Mouse (Mus musculus) limb, embryonic 14.5 days (tissue): Measurements from ENCODE around the gene Secisbp2. TPM values are rescaled to one million over a fixed set of nuclear protein-coding genes. Genes with fewer than 3 reads are reported as not detected.

ENCODE experiments used
- ATAC-seq: fragments of 200-750 bp; cut with Nextera tagmentation; 2 replicates; pipeline ENCODE4 v1.8.0; 2017; ENCODE audit warnings: low read depth, moderate number of reproducible peaks, moderate TSS enrichment; ENCODE audit not compliant: low FRiP score
- DNase-seq: peaks from one replicate; pipeline ENCODE4 v3.0.0-alpha.2; 2015; ENCODE audit warnings: low spot score
- H3K27ac ChIP-seq: fragments of 300-500 bp; sonication (generic); replicated peaks from 2 replicates; pipeline ENCODE4 v1.5.1; 2014; ENCODE audit warnings: low read depth, mild to moderate bottlenecking, low read length, moderate library complexity, mixed read lengths
- H3K27me3 ChIP-seq: fragments of 300-500 bp; sonication (generic); 2 replicates; pipeline ENCODE4 v1.6.1; 2014; ENCODE audit warnings: low read length, mixed read lengths; ENCODE audit not compliant: control insufficient read depth, insufficient read depth
- H3K36me3 ChIP-seq: fragments of 300-500 bp; sonication (generic); 2 replicates; pipeline ENCODE4 v1.6.1; 2014; ENCODE audit warnings: mild to moderate bottlenecking, low read length, moderate library complexity, mixed read lengths; ENCODE audit not compliant: control insufficient read depth, insufficient read depth
- H3K4me1 ChIP-seq: fragments of 300-500 bp; sonication (generic); 2 replicates; pipeline ENCODE4 v1.6.1; 2014; ENCODE audit warnings: antibody characterized with exemption, low read length, mixed read lengths; ENCODE audit not compliant: control insufficient read depth, insufficient read depth
- H3K4me2 ChIP-seq: fragments of 300-500 bp; sonication (generic); replicated peaks from 2 replicates; pipeline ENCODE4 v1.6.1; 2014; ENCODE audit warnings: low read depth, mild to moderate bottlenecking, low read length, moderate library complexity; ENCODE audit not compliant: severe bottlenecking
- H3K4me3 ChIP-seq: fragments of 300-500 bp; sonication (generic); replicated peaks from 2 replicates; pipeline ENCODE4 v1.5.1; 2014; ENCODE audit warnings: low read length
- H3K9ac ChIP-seq: fragments of 300-500 bp; sonication (generic); 2 replicates; pipeline ENCODE4 v1.6.1; 2014; ENCODE audit warnings: mild to moderate bottlenecking, low read depth, low read length, moderate library complexity; ENCODE audit not compliant: severe bottlenecking
- H3K9me3 ChIP-seq: fragments of 300-500 bp; sonication (generic); 2 replicates; pipeline ENCODE4 v1.6.1; 2016; ENCODE audit warnings: low read length; ENCODE audit not compliant: control insufficient read depth
- POLR2A ChIP-seq: fragments of 200-500 bp; IDR thresholded peaks from 2 replicates; pipeline ENCODE4 v1.8.0; 2012; ENCODE audit warnings: inconsistent platforms, mild to moderate bottlenecking, moderate library complexity, borderline replicate concordance; ENCODE audit not compliant: insufficient read depth, insufficient read length; ENCODE audit errors: extremely low read depth
- WGBS: fragments of 180-500 bp; shearing (Covaris S2); extraction: QIAGEN DNeasy Blood & Tissue Kit; methylation state at CpG from one replicate; pipeline ENCODE4 v1.1.7; 2014; 5-methylcytosine and 5-hydroxymethylcytosine counted together
- polyA plus RNA-seq, 2 experiments: library from polyadenylated mRNA; depleted of rRNA in 1 of 2; stranded (reverse) in 1 of 2; unstranded in 1 of 2; fragments of >200 nt; fragmentation: Nextera tagmentation in 1 of 2; extraction: Ambion mirVana in 1 of 2; gene quantifications; 2 replicates each; pipeline versions ENCODE4 v1.2.1 to v1.2.3; 2012 to 2014

Gene Secisbp2
- polyA plus RNA-seq, 2 experiments, result 31.0 to 32.8 TPM

GRCm38 (mm10) chr13:51646362-51647027, 5.0 kb upstream of the Secisbp2 start:
- H3K4me2 ChIP-seq, result peak overlapping the region; percentile 69
- DNase-seq, result no peak
- WGBS, result 23% methylated on average over 3 of the region's 3 CpGs
- H3K27me3 ChIP-seq, result no peaks in the 10 kb centered on the region
- no peak for TF ChIP-seq POLR2A
- no peak for ATAC-seq
- H3K9ac ChIP-seq, result peak overlapping the region; percentile 31; the same call in 1 of the 2 replicates
- H3K4me1 ChIP-seq, result peaks cover 14% of the 10 kb centered on the region
- no peak overlapping the region for H3K27ac ChIP-seq
- 0 out of 2 replicates have a peak, but pooled peaks cover 4% of the 10 kb centered on the region for H3K36me3 ChIP-seq
- H3K9me3 ChIP-seq, result no peaks in the 10 kb centered on the region
- peak overlapping the region; percentile 91 for H3K4me3 ChIP-seq

DNA sequence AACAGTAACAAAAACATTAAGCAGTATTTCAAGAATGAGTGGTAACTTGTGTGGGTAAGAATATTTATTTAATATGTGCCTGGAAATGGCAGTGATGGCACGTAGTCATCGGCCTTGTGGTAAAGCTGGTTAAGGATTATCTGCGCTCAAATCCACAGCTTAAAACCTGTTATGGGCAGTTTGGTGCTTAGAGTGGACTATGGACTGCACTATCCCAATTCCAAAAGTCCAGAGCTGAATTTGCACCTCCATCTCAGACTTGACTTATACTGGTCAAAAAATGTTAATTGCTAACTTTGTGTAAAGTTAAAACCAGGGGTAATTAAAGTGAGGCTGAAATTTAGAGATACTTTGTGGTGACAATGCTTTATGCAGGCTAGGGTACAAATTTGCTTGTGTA, 3.7 kb upstream of the Secisbp2 start:
- TF ChIP-seq POLR2A, result no peak
- no peaks in the 10 kb centered on the region for H3K9me3 ChIP-seq
- 93% methylated on average over 3 of the region's 3 CpGs for WGBS
- DNase-seq, result no peak
- no peak overlapping the region for H3K4me3 ChIP-seq
- H3K4me2 ChIP-seq, result peak overlapping the region; percentile 15; the same call in 1 of the 2 replicates
- no peak overlapping the region for H3K27ac ChIP-seq
- peaks cover 14% of the 10 kb centered on the region for H3K4me1 ChIP-seq
- H3K36me3 ChIP-seq, result 0 out of 2 replicates have a peak, but pooled peaks cover 5% of the 10 kb centered on the region
- no peak overlapping the region for H3K9ac ChIP-seq
- ATAC-seq, result no peak
- no peaks in the 10 kb centered on the region for H3K27me3 ChIP-seq

DNA sequence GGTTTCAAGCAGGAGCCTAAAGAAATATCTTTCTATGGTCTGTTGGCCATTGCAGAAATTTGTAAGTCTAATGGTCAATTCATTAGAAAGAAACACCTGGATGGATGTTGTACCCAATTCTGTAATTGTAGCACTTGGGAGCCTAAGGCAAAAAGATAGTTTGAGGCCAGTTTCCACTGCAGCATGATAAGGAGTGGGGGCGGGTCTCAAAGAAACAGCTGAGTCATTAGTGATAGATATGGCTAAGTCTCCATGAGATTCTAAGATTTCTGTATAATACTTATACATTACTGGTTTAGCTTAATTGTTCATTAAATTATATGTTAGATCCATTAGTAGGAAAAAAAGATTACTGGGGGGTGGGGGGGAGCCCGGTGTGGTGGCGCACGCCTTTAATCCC, 3.3 kb upstream of the Secisbp2 start:
- ATAC-seq, result no peak
- Histone ChIP-seq H3K36me3 (0 out of 2 replicates have a peak, but pooled peaks cover 10% of the 10 kb centered on the region), H3K4me3 (no peak overlapping the region), H3K4me1 (peaks cover 14% of the 10 kb centered on the region), H3K4me2 (no peak overlapping the region), H3K9me3 (no peaks in the 10 kb centered on the region), H3K27ac (no peak overlapping the region), H3K27me3 (no peaks in the 10 kb centered on the region), H3K9ac (no peak overlapping the region)
- no peak for TF ChIP-seq POLR2A
- WGBS, result 90% methylated on average over 4 of the region's 4 CpGs
- no peak for DNase-seq

GRCm38 (mm10) chr13:51649740-51650139, 1.8 kb upstream of the Secisbp2 start:
- no peaks in the 10 kb centered on the region for H3K27me3 ChIP-seq
- no peak overlapping the region for H3K4me3 ChIP-seq
- no peak overlapping the region for H3K27ac ChIP-seq
- peaks cover 14% of the 10 kb centered on the region for H3K4me1 ChIP-seq
- ATAC-seq (no peak), DNase-seq (no peak)
- H3K9me3 ChIP-seq, result no peaks in the 10 kb centered on the region
- H3K4me2 ChIP-seq, result no peak overlapping the region
- 65% methylated on average over 1 of the region's 1 CpGs for WGBS
- no peak for TF ChIP-seq POLR2A
- peaks cover 16% of the 10 kb centered on the region; the same call in 1 of the 2 replicates for H3K36me3 ChIP-seq
- H3K9ac ChIP-seq, result no peak overlapping the region

DNA sequence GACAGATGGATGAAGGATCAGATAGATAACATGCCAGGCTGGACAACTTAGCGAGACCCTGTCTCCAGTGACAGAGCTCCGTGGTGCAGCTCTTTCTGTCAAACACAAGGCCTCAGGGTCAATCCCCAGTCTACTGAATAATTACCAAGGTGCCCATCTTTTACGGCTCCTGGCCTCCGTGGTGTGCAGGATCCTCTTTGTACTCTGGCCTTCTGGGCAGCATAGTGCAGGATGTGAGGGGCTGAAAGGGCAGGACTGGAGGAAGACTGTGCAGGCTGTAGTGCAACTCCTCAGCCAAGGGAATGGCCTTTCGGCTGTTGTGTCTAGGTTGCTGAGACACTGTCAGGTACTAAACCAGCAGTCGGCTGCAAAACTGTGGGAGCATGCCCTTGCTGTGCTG, 1.7 kb downstream of the Secisbp2 start:
- Histone ChIP-seq H3K9ac (no peak overlapping the region), H3K27me3 (no peaks in the 10 kb centered on the region), H3K4me1 (peaks cover 3% of the 10 kb centered on the region; the same call in 1 of the 2 replicates), H3K4me3 (no peak overlapping the region), H3K36me3 (peaks cover 48% of the 10 kb centered on the region), H3K27ac (no peak overlapping the region), H3K9me3 (no peaks in the 10 kb centered on the region), H3K4me2 (no peak overlapping the region)
- ATAC-seq (no peak), DNase-seq (no peak)
- TF ChIP-seq POLR2A, result no peak
- 91% methylated on average over 6 of the region's 6 CpGs for WGBS
